Mouse (Mus musculus): ENCODE results near the gene Psmb3. TPM values are rescaled to one million over a fixed set of nuclear protein-coding genes. Genes with fewer than 3 reads are reported as not detected.
"Not testable (repeated sequence)": the region's sequence is repeated elsewhere in the genome, so short reads cannot be mapped to it uniquely, and the experiment has no call there.

Psmb3 gene
- total and polyA plus RNA-seq, 3 experiments: 648 to 914 TPM; not detected in 1

DNA sequence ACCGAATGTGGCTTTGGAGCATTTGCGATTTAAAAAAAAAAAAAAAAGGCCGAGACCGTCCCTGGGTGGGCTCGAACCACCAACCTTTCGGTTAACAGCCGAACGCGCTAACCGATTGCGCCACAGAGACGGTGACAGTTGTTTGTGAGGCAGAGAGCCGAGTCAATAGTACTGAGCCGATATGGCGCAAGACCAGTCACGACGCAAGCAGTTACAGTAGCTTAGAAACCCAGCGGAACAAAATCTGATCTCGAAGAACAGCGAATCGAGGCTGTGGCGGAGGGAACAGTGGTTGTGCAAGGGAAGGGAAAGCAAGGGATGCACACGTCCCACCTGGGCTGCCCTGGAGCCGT, 830 bp upstream of the Psmb3 start (continued):
- TF ChIP-seq CHD2 (IDR thresholded peaks at IDR 0.05; ENCODE audit: low read length): no peak
- peak; percentile 96 for TF ChIP-seq ZNF384 (IDR thresholded peaks at IDR 0.05; ENCODE audit: low read depth, low read length)
- TF ChIP-seq MAZ (IDR thresholded peaks at IDR 0.05; ENCODE audit: low read depth, low read length): no peak
- peak; percentile 83 for TF ChIP-seq KAT2A (conservative IDR thresholded peaks at IDR 0.05; ENCODE audit: low read depth, low read length)
- no peak for TF ChIP-seq MYB (IDR thresholded peaks at IDR 0.05; ENCODE audit: low read depth, low read length)
- no peak for TF ChIP-seq MXI1 (IDR thresholded peaks at IDR 0.05; ENCODE audit: low read depth, low read length)
- peak; percentile 100 for TF ChIP-seq TBP (IDR thresholded peaks at IDR 0.05; ENCODE audit: low read depth, low read length)
- TF ChIP-seq ZC3H11A (IDR thresholded peaks at IDR 0.05; ENCODE audit: low read depth, low read length): no peak
- no peak for TF ChIP-seq POLR2A (IDR thresholded peaks at IDR 0.05; ENCODE audit: control insufficient read depth in 1 of 2, insufficient read depth in 1 of 2, low read depth in 1 of 2, low read length in 2 of 2, poor library complexity in 1 of 2)
- no peak for TF ChIP-seq ZMIZ1 (IDR thresholded peaks at IDR 0.05; ENCODE audit: low read depth, low read length)
- peak; percentile 99 for TF ChIP-seq MAFK (IDR thresholded peaks at IDR 0.05; ENCODE audit: borderline replicate concordance, low read depth, low read length)
- TF ChIP-seq TCF12 (IDR thresholded peaks at IDR 0.05; ENCODE audit: low read depth, low read length): 0 out of 2 replicates have a peak, but pooled peaks have one; percentile 7
- TF ChIP-seq USF1 (IDR thresholded peaks at IDR 0.05; ENCODE audit: low read depth, low read length): 0 out of 2 replicates have a peak, but pooled peaks have one; percentile 1
- no peak for TF ChIP-seq BHLHE40 (IDR thresholded peaks at IDR 0.05; ENCODE audit: borderline replicate concordance, low read depth, low read length)
- no peak for TF ChIP-seq GATA1 (IDR thresholded peaks at IDR 0.05; ENCODE audit: low read depth, low read length)
- TF ChIP-seq CTCF (IDR thresholded peaks at IDR 0.05 in 2 of 3, conservative IDR thresholded peaks at IDR 0.05 in 1 of 3; ENCODE audit: control insufficient read depth in 1 of 3, insufficient read depth in 1 of 3, low read depth in 2 of 3, low read length in 3 of 3, poor library complexity in 1 of 3, severe bottlenecking in 1 of 3): no peak
- TF ChIP-seq CHD1 (IDR thresholded peaks at IDR 0.05; ENCODE audit: low read depth, low read length): peak; percentile 75; the same call in 1 of the 2 replicates
- no peak for TF ChIP-seq GABPA (IDR thresholded peaks at IDR 0.05; ENCODE audit: low read depth, low read length)
- TF ChIP-seq ZKSCAN1 (IDR thresholded peaks at IDR 0.05; ENCODE audit: low read depth, low read length): no peak

DNA sequence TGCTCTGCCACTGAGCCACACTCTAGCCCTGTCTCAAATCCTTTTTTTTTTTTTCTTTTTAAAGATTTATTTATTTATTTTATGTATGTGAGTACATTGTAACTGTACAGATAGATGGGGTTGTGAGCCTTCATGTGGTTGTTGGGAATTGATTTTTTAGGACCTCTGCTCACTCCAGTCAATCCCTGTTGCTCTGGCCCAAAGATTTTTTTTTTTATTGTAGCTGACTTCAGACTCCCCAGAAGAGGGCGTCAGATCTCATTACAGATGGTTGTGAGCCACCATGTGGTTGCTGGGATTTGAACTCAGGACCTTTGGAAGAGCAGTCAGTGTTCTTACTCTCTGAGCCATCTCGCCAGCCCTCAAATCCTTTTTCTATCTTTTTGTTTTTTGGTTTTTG, 6.9 kb downstream of the Psmb3 start:
- H3K36me3 ChIP-seq (ENCODE audit: control insufficient read depth in 1 of 2, insufficient read depth in 2 of 2, low read length in 2 of 2): peaks cover under 1 to 14% of the 10 kb centered on the region in 2 experiments
- not testable (repeated sequence) for H3K79me2 ChIP-seq (ENCODE audit: control insufficient read depth, insufficient read depth, low read length, poor library complexity); H3K4me3 ChIP-seq (ENCODE audit: control insufficient read depth in 1 of 2, insufficient read depth in 1 of 2, low read depth in 2 of 2, low read length in 2 of 2); DNase-seq (ENCODE audit: low read depth, low spot score); H3K9ac ChIP-seq (ENCODE audit: control insufficient read depth, low read depth, low read length, poor library complexity, severe bottlenecking); H3K27ac ChIP-seq (ENCODE audit: control insufficient read depth, low read depth, low read length); H3K9me3 ChIP-seq (replicated peaks; ENCODE audit: insufficient read depth, low read length); H3K4me1 ChIP-seq (ENCODE audit: control insufficient read depth in 1 of 2, insufficient read depth in 2 of 2, low read length in 2 of 2); H3K27me3 ChIP-seq (ENCODE audit: control insufficient read depth in 1 of 2, insufficient read depth in 2 of 2, low read length in 2 of 2)
- TF ChIP-seq ZNF384 (IDR thresholded peaks at IDR 0.05; ENCODE audit: low read depth, low read length) (peak; percentile 74), CTCF (IDR thresholded peaks at IDR 0.05 in 2 of 3, conservative IDR thresholded peaks at IDR 0.05 in 1 of 3; ENCODE audit: control insufficient read depth in 1 of 3, insufficient read depth in 1 of 3, low read depth in 2 of 3, low read length in 3 of 3, poor library complexity in 1 of 3, severe bottlenecking in 1 of 3) (peak in 2 of 3 experiments; percentile 3 to 25; a peak in 1 of 6 replicates)

Measured in MEL (cell line).